Mouse (Mus musculus): ENCODE data around the gene Patj. TPM values are rescaled to one million over a fixed set of nuclear protein-coding genes. Genes with fewer than 3 reads are reported as not detected.
"Not testable (repeated sequence)": the region's sequence is repeated elsewhere in the genome, so short reads cannot be mapped to it uniquely, and the experiment has no call there.

Gene Patj
- 1 to 10 TPM; 2.1 to 3.1 TPM for total RNA-seq (2021)
- long read RNA-seq, experiment 1 = 0 reads
- long read RNA-seq, experiment 2 = 0 reads

- intact Hi-C loops (cut with DNase I) = no loop called here
- peak; percentile 11 to 35 for DNase-seq
Measured at GRCm38 (mm10) chr4:98395690-98396437, at the start of gene Patj. Patj (plus strand) TSS chr4:98395785.

DNA sequence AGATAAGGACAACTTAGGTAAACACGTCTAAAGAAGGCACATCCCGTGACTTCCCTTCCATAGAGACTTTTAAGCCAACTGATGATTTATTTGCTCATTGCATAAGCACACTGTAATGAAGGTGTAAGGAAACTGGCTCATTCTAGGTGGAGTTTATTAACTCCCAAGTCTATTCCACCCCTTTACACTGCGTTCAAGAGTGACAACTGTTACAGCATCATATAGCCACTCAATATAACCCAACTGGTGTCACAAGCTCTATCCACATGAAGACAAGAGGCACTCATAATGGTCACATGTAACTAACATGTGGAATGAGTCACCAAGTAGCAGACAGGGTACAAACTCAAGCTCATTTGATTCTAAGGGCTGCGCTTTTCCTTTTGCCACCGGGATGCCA, 47.0 kb upstream of the Patj start:
- intact Hi-C loops (cut with DNase I) = no loop called here
- DNase-seq = no peak

DNA sequence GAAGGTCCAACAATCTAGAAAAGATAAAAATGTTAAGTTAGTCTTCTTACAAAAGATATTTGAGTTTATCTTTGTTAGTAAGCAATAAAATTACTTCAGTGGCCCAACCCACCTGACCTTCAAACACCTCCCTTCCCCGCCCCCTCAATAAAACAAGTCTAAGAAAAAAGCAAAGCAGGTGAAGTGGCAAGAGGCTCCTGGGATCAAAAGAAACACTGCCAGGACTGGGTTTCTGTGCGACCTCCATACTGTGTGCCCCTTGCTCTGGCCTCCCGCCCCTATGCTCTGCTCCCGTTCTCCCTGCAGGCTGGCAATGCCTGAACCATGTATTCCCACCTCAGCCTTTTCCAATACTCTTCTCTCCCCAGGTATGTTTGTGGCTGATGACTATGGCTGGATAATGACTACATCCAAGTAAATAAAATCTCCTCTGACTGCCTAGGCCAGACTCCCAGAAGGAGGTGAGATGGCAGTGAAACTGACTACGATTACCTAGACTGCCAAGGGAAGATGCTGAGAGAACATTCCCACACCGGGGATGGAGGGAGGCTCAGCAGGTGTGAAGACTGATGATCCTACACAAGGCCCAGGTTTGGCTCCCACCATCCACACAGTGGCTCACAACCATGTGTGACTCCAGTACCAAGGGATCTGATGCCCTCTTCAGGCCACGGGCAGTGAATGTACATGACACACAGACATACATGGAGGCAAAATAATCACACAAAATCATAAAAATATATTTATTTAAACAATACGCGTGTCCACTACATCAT, 37.4 kb upstream of the Patj start:
- no peak for DNase-seq
- intact Hi-C loops (cut with DNase I) = no loop called here

DNA sequence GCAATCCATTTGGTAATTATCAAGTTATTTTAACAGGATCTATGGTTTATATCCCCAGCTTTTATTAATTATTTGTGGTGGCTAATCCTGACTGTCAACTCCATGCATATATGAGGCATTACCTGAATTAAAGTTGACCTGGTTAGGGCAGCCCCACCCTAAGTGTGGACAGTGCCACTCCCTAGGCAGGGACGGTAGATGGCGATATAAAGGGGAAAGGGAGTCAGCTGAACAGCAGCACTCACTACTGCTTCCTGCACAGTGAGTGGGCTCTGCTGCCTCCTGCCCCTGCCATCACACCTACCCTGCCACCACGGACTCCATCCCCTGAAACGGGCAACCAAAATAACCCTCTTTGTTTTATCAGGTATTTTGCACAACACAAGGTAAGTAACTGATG, 20.2 kb upstream of the Patj start:
- DNase-seq = no peak
- intact Hi-C loops (cut with DNase I) = no loop called here

DNA sequence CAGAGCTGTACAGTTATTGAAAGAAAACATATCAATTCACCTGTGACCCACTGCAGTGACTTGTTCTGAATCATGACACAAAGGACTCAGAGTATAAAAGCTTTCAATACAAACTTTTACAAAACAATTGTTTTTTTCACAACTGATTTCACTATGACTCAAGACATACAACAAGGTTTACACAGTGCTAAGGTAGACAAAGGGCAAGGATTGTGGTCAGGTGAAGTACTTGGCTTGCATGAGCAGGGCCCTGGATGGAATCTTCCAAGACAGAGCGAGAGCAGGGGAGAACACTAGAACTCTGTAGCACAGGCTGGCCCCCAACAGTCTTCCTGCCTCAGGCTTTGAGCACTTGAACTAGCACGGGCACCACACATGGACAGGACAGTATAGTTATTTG, 18.6 kb upstream of the Patj start:
- intact Hi-C loops (cut with DNase I) = no loop called here
- DNase-seq = no peak

DNA sequence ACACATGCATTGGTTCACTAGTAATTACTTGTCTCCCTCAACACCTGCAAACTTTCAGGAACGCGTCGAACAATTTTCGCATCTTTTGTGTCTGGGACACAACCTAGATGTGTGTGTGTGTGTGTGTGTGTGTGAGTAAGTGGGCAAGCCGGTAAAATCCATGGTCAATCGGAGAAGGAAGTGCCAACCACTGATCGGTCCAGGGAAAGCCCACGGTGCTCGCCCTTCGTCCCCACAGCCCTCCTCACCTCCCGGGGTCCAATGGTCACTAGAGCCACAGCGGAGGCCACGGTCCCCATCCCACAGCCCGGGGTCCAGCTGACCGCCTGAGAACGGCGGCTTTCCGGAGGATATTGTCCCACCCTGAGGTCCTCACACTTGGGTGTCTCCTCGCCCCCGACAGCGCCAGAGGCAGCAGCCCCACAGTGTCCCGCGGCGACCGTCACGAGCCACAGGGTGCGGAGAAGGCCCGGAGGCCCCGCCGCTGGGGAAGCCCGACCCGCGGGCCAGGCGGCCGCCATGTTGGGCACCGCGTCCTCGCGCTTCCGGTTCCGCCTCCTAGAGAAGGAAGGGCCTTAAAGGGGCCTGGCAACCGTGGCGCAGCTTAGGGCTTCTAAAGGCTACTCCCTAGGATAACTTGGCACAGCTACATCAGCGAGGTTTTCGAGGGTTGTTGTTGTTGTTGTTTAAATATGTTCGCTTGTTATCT, 12.7 kb upstream of the Patj start, which contains the start of gene Tm2d1:
Gene Tm2d1, minus strand, starts transcription at position 591 of the 709 bp plus-strand sequence.
- DNase-seq = peak; percentile 72 to 74
- intact Hi-C loops (cut with DNase I) = no loop called here

DNA sequence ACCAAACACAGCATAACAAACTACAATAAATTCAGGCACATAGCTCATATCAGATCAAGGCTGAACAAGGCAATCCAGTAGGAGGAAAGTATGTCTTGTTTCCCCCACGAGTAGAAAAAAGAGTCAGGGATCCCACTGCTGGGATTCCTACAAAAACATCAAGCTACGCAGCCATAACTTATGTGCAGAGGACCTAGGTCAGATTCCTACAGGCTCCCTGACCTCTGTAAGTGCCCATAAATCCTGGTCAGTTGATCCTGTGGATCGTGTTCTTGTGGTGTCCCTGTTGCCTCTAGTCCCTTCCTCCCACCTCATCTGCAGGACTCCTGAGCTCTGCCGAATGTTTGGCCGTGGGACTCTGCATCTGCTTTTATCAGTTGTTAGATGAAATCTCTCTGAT, 10.5 kb upstream of the Patj start:
- intact Hi-C loops (cut with DNase I) = no loop called here
- no peak for DNase-seq

DNA sequence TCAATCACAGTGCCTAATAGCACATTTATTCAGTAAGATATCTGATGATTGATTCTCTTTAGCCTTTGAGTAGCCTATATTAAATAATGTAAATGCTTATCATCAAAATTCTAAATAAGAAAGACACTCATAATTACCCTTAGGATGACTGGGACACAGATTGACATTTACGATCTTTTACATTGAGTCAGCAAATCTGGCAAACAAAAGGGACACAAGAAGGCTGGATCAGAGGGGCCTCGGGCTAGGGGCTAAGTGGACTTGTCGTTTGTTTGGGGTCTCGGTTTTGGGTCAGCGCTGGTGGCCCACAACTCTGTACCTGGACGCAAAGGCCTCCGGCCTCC, 267 bp upstream of the Patj start:
- intact Hi-C loops (cut with DNase I) = no loop called here
- no peak for DNase-seq

- intact Hi-C loops (cut with DNase I) = no loop called here
- no peak for DNase-seq
Measured at GRCm38 (mm10) chr4:98400926-98401583, 5.5 kb downstream of the Patj start.

- no peak for DNase-seq
- intact Hi-C loops (cut with DNase I) = no loop called here
Measured at GRCm38 (mm10) chr4:98401584-98401962, 6.0 kb downstream of the Patj start.

- intact Hi-C loops (cut with DNase I) = no loop called here
- no peak for DNase-seq
Measured at GRCm38 (mm10) chr4:98403492-98403891, 7.9 kb downstream of the Patj start.

- intact Hi-C loops (cut with DNase I) = no loop called here
- DNase-seq = no peak
Measured at GRCm38 (mm10) chr4:98404412-98404811, 8.8 kb downstream of the Patj start.

- intact Hi-C loops (cut with DNase I) = no loop called here
- DNase-seq = no peak
Measured at GRCm38 (mm10) chr4:98408455-98408854, 12.9 kb downstream of the Patj start.

- intact Hi-C loops (cut with DNase I); DNase-seq: not testable (repeated sequence)
Measured at GRCm38 (mm10) chr4:98415150-98415549, 19.6 kb downstream of the Patj start.

GRCm38 (mm10) chr4:98428371-98428770, 32.8 kb downstream of the Patj start:
- intact Hi-C loops (cut with DNase I) = no loop called here
- DNase-seq = no peak

DNA sequence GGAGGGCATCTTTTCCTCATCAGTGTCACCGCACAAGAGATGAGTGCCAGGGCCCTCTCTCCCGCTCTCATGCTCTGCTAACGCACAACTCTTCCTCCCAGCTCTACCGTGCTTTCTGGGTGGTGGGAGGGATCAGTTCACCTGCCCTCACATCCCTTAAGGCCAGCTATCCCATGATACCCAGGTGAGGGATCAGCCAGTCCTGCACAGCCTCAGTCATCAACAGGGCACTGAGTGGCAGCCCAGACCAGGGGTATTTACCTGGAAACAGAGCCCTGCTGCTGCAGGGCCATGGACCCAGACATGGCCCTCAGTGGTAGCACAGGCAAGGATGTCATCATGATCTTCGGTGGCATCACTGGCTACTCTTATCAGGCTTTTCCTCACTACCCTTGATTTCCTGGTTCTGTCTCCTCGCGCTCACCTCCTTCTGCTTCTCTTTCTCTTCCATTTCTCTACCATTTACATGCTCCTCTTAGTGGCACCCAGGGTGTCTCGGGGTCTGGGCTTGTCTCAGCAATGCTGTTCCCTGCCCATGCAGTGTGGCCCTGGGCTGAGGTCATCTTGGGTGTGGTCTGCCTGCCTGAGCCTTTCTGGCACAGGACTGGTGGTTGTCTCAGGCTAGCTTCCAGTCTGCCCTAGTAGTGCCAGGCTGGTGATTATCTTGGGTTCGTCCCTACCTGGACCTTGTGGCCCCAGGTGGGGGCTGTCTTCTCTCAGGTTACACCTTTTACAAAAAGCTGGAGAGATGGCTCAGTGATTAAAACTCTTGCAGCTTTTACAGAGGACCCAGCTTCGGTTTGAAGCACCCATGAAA, 40.3 kb downstream of the Patj start:
- intact Hi-C loops (cut with DNase I) = no loop called here
- no peak for DNase-seq

- no peak for DNase-seq
- intact Hi-C loops (cut with DNase I) = no loop called here
Measured at GRCm38 (mm10) chr4:98436664-98437363, 41.2 kb downstream of the Patj start.

DNA sequence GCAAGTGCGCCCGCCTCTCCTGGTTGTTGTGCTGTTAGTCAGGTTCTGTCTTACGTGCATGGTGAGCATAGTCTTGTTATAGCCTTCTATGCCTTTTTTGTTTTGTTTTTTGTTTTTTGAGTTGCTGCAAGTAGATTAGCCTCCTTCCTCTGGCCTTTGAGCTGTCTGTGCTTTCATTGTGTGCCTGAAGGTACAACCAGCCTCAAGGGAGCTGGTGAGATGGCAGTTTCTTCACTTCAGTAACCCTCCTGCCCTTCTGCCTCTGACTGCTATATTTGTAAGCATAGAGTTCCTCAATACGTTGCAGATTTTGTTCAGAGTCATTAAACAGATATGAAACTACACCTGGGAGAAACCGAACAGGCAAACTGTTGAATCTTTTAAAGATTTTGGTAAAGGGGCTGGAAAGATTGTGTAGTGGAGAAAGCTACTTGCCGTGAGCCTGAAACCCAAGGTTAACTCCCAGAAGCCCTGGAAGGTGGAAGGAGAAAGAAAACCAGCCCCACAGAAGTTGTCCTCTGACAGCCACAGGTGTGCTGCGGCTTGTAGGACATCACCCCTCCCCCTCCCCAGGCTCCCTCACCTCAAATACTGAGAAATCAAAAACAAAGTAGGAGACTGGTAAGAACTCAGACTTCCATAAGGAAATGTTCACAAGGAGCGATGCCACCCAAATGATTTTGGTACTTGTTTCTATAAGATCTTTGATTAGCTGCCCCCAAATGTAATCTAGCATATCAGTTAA, 43.8 kb downstream of the Patj start:
- no peak for DNase-seq
- intact Hi-C loops (cut with DNase I) = no loop called here

DNA sequence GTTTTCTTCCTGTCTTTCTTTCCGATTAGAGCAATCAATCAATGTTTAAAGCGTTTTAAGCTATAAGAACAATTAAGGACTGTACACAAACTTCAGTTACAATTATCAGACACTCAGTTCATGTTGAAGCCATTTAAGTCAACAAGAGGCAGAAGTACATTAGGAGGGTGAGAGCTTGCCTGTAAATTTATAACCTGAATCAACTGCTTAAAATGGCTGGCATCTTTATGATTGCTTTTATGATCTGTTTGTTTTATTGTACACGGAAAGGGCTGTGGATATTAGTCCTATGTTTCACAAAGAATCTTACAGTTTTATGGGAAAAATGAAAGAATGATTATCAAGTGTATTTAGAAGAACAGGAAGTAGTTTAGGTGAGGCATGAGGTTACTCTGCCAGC, 45.7 kb downstream of the Patj start:
- no peak for DNase-seq
- intact Hi-C loops (cut with DNase I) = no loop called here
